Mouse (Mus musculus) cortical plate, adult 2 months (tissue): ENCODE measurements around the gene Hecw1. TPM values are rescaled to one million over a fixed set of nuclear protein-coding genes. Genes with fewer than 3 reads are reported as not detected.

Experiments
- H3K27ac ChIP-seq: fragments of 200-500 bp; 2 replicates; pipeline ENCODE4 v1.5.1; 2012; ENCODE audit warnings: low read length, control low read depth, inconsistent platforms; ENCODE audit not compliant: insufficient read depth
- H3K4me1 ChIP-seq: fragments of 200-500 bp; 2 replicates; pipeline ENCODE4 v1.6.1; 2011; ENCODE audit warnings: low read length; ENCODE audit not compliant: control insufficient read depth, insufficient read depth
- H3K4me3 ChIP-seq: fragments of 200-500 bp; 2 replicates; pipeline ENCODE4 v1.5.1; 2011; ENCODE audit warnings: mild to moderate bottlenecking, low read length, control low read depth; ENCODE audit not compliant: insufficient read depth
- CTCF ChIP-seq: fragments of 200-500 bp; IDR thresholded peaks from 2 replicates; pipeline ENCODE4 v1.5.1; 2011; ENCODE audit warnings: mild to moderate bottlenecking, control low read depth, low read length; ENCODE audit not compliant: insufficient read depth; ENCODE audit errors: extremely low read depth
- POLR2A ChIP-seq: fragments of 200-500 bp; IDR thresholded peaks from 2 replicates; pipeline ENCODE4 v1.6.1; 2011; ENCODE audit warnings: mild to moderate bottlenecking, low read length, control low read depth; ENCODE audit not compliant: insufficient read depth; ENCODE audit errors: extremely low read depth
- polyA plus RNA-seq: library from polyadenylated mRNA; depleted of rRNA; stranded (reverse); fragments of >200 nt; gene quantifications from 2 replicates; pipeline ENCODE4 v1.2.3, GENCODE M21; 2012; rRNA removed

Gene Hecw1
- polyA plus RNA-seq, 1 experiment, result 37.9 TPM

GRCm38 (mm10) chr13:14245946-14246345 lies 277.1 kb downstream of the Hecw1 start:
- Histone ChIP-seq H3K27ac (no peak overlapping the region), H3K4me3 (no peak overlapping the region), H3K4me1 (no peaks in the 10 kb centered on the region)
- TF ChIP-seq POLR2A (no peak), CTCF (0 out of 2 replicates have a peak, but pooled peaks have one; percentile 16)

- TF ChIP-seq POLR2A (no peak), CTCF (no peak)
- no peak overlapping the region for H3K4me3 ChIP-seq
- H3K27ac ChIP-seq, result no peak overlapping the region
- no peaks in the 10 kb centered on the region for H3K4me1 ChIP-seq
These were observed 343.4 kb downstream of the Hecw1 start for GRCm38 (mm10) chr13:14179669-14180068.

DNA sequence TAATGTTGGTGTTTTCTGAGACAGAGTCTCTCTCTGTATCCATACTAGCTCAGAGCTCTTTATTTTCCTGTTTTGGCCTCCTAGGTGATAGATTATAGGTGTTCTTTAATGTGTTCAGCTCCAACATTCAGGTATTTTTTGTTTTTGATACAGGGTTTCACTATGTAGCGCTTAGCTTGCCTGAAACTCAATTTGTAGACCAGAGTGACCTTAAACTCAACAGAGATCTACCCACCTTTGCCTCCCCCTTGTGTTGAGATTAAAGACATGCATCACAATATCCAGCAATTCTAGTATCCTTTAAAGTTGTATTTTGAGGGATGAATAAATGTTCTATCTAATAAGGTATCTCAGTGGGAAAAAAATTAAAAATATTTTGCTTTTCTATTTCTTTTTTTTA lies 345.0 kb downstream of the Hecw1 start:
- TF ChIP-seq CTCF (no peak), POLR2A (no peak)
- no peaks in the 10 kb centered on the region for H3K4me1 ChIP-seq
- H3K4me3 ChIP-seq, result no peak overlapping the region
- no peak overlapping the region for H3K27ac ChIP-seq

Other genes with a start within 250 kb of the Hecw1 start
- gene Mrpl32, start 89.9 kb upstream of the Hecw1 start, polyA plus RNA-seq, result 26.6 and 27.3 TPM in 2 replicates
- gene Psma2, start 90.0 kb upstream of the Hecw1 start, polyA plus RNA-seq, result 62.5 and 69.9 TPM in 2 replicates
- gene AW209491, start 106.9 kb upstream of the Hecw1 start, polyA plus RNA-seq, result 17.0 and 17.3 TPM in 2 replicates